ENCODE assay signal across 8 mouse cellular contexts in genomic region chr17:37045611-37046311, GRCm38 (mm10). TPM values are rescaled to one million over a fixed set of nuclear protein-coding genes. Genes with fewer than 3 reads are reported as not detected.
DNase-seq lines count a peak whose midpoint lies in the region; ATAC-seq lines count a peak whose summit lies in the region.

TSS of gene Gabbr1 (plus strand) at chr17:37045966.

- peaks cover 36% of the 10 kb centered on the region for H3K4me1 ChIP-seq in embryonic facial prominence, embryonic 13.5 days

- DNase-seq in 416B (ENCODE audit: low read depth) (peak; percentile 55), liver (peak; percentile 71)
- DNase-seq in adrenal gland, postnatal 14 days: peak; percentile 87
- DNase-seq in heart, adult 9 months (ENCODE audit: low spot score in 2 of 2): peak; percentile 73 to 78
- peak; percentile 67 for DNase-seq in kidney, adult 9 months
- peak; percentile 61 to 69 for DNase-seq in spleen, postnatal 36 days (ENCODE audit: low spot score in 2 of 2)

- H3K9ac ChIP-seq in embryonic facial prominence, embryonic 13.5 days: peak within 1 kb of the TSS; percentile 93

- H3K4me2 ChIP-seq in embryonic facial prominence, embryonic 13.5 days: peak within 1 kb of the TSS; percentile 92

- peak within 1 kb of the TSS; percentile 80 for H3K4me3 ChIP-seq in embryonic facial prominence, embryonic 13.5 days

- no peaks in the 10 kb centered on the region for H3K9me3 ChIP-seq in embryonic facial prominence, embryonic 13.5 days

- H3K27me3 ChIP-seq in embryonic facial prominence, embryonic 13.5 days: peaks cover 5% of the 10 kb centered on the region

- peak; percentile 88 for ATAC-seq in embryonic facial prominence, embryonic 13.5 days (ENCODE audit: insufficient number of reproducible peaks, insufficient read depth, low FRiP score, low TSS enrichment, low read depth)
- ATAC-seq in monocyte, adult 5-6 weeks (replicated peaks; ENCODE audit: insufficient number of reproducible peaks, low FRiP score, low TSS enrichment, poor library complexity, severe bottlenecking): no peak; the same call in 1 of the 2 replicates

- H3K27ac ChIP-seq in embryonic facial prominence, embryonic 13.5 days: peak within 1 kb of the TSS; percentile 89

- under 1% methylated on average over 45 of the region's 55 CpGs for WGBS in embryonic facial prominence, embryonic 13.5 days

- no peaks in the 10 kb centered on the region for H3K36me3 ChIP-seq in embryonic facial prominence, embryonic 13.5 days

RNA-seq across cellular contexts. Expression of gene Gabbr1, which starts in this region (rescaled TPM):
- 24.2 and 32.7 TPM in 2 replicates for total RNA-seq in adrenal gland, postnatal 14 days (2021)
- polyA plus RNA-seq in embryonic facial prominence, embryonic 13.5 days (2015; fragmentation: Nextera tagmentation; extraction: Ambion mirVana): 15.8 and 16.1 TPM in 2 replicates
- total RNA-seq in monocyte, adult 5-6 weeks (2017): 20.1 to 24.2 TPM (median 24.1 TPM) in 3 replicates
